Mouse (Mus musculus): Measurements from ENCODE around the gene Ptprz1. TPM values are rescaled to one million over a fixed set of nuclear protein-coding genes. Genes with fewer than 3 reads are reported as not detected.

Ptprz1 gene
- polyA plus RNA-seq, 1 experiment from 2014 or later: 16.0 TPM

DNA sequence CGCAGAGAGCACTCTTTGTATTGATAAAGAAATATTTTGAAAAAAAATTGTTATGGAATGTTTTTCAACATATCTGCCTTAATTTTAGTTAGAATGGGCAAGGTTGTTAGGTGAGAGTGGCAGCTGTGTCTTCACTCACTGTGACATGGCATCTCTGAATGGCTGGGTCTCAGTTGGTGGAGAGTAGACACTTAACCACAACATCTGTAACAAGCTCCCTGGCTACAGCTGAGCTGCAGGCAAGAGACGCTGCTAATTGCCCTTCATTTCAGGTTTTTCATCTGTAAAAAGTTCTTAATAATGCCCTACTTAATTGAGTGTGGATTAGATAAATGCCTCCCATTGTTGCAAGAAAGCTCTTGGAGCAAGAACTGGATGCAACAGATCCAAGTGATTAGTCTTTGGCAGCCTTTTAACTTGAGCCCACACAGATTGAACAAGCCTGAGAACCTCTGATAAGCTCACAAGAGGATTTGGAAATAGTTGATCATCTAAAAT, 57.5 kb downstream of the Ptprz1 start:
- Histone ChIP-seq H3K4me3 (no peak overlapping the region), H3K27ac (no peak overlapping the region), H3K36me3 (no peaks in the 10 kb centered on the region), H3K4me1 (replicated peaks) (0 out of 2 replicates have a peak, but pooled peaks cover 3% of the 10 kb centered on the region), H3K9me3 (no peaks in the 10 kb centered on the region), H3K27me3 (ENCODE audit: insufficient read depth, poor library complexity, severe bottlenecking) (no peaks in the 10 kb centered on the region)
- no peak for DNase-seq (ENCODE audit: low spot score)
- 83% methylated on average over 2 of the region's 2 CpGs for WGBS

DNA sequence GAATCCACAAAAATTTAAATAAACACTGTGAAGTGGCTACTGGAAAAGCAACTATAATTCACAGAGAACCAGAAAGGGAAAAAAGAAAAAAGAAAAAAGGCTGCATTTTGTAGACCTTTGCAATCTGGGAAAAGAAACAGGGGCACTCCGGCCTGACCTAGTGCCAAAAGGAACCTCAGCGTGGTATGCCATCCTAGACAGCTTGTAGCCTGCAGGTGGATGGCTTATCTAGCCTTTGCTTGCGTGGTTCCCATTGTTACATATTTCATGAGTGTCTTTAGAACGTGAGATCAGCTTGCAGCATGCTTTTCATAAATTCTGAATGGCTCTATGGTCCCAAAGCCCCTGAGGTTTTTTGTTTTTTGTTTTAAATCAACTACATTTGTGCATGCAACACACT, 61.8 kb downstream of the Ptprz1 start:
- Histone ChIP-seq H3K4me1 (replicated peaks) (0 out of 2 replicates have a peak, but pooled peaks cover 3% of the 10 kb centered on the region), H3K9me3 (no peaks in the 10 kb centered on the region), H3K36me3 (no peaks in the 10 kb centered on the region), H3K27me3 (ENCODE audit: insufficient read depth, poor library complexity, severe bottlenecking) (no peaks in the 10 kb centered on the region), H3K27ac (no peak overlapping the region), H3K4me3 (no peak overlapping the region)
- no peak for DNase-seq (ENCODE audit: low spot score)
- 83% methylated on average over 4 of the region's 4 CpGs for WGBS

DNA sequence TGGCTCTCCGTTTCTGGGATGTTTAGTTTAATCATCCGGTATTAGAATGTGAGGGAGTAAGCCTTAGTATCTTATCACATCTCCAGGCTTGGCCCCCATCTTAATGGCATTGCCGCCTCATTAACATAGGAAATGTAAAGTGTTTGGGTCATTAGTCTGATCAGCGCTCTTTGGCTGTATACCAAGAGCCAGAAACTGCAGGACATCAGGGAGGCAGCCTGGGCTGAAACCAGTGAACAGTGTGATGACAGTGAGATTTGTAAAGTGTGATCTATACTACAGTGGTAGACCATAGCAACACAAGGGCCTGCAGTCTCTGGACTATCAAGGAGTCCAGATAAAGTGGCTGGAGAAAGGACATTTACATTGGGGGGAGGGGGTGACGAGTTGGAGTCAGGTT, 62.2 kb downstream of the Ptprz1 start:
- DNase-seq (ENCODE audit: low spot score): no peak
- Histone ChIP-seq H3K9me3 (no peaks in the 10 kb centered on the region), H3K4me1 (replicated peaks) (0 out of 2 replicates have a peak, but pooled peaks cover 3% of the 10 kb centered on the region), H3K4me3 (no peak overlapping the region), H3K36me3 (no peaks in the 10 kb centered on the region), H3K27me3 (ENCODE audit: insufficient read depth, poor library complexity, severe bottlenecking) (no peaks in the 10 kb centered on the region), H3K27ac (no peak overlapping the region)
- 80% methylated on average over 5 of the region's 5 CpGs for WGBS

DNA sequence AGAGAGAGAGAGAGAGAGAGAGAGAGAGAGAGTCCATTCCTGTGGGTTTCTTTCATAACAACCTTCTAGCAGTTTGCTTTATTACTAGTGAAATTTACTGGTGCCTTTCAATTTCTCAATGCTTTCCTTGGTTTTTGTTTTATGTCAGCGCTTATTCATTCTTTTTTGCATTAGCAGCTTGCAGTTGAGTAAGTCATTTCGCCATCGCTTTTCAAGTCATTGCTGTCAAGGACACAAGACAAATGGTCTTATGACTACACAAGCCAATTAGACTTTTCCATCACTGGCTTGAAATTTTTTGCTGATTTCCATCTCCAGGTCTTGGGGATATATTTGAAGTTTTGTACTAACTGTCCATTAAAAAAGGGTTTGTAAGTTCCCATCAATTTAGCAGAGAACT, 68.9 kb downstream of the Ptprz1 start:
- H3K27me3 ChIP-seq (ENCODE audit: insufficient read depth, poor library complexity, severe bottlenecking): no peaks in the 10 kb centered on the region

DNA sequence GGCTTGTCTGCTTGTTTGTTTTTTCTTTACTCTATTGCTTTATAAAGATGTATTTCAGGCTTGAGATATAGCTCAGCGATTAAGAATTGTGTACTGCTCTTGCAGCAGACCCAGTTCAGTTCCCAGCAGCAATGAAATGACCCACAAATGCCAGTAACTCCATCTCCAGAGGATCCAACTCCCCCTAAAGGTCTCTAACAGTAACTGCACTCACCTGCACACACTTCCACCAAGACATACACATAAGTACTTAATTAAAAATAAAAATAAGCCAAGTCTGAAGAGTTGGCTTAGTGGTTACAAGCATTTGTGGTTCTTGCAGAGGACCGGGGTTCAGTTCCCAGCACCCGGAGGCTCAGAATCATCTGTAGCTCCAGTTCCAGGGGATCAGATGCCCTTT, 88.1 kb downstream of the Ptprz1 start:
- H3K4me3 ChIP-seq: no peak overlapping the region
- peaks cover 5% of the 10 kb centered on the region for H3K36me3 ChIP-seq
- H3K4me1 ChIP-seq (replicated peaks): no peaks in the 10 kb centered on the region
- no peak overlapping the region for H3K27ac ChIP-seq
- H3K27me3 ChIP-seq (ENCODE audit: insufficient read depth, poor library complexity, severe bottlenecking): peaks cover 8% of the 10 kb centered on the region
- no peaks in the 10 kb centered on the region for H3K9me3 ChIP-seq
- no peak for DNase-seq (ENCODE audit: low spot score)
- WGBS: 90% methylated on average over 3 of the region's 3 CpGs

More for the DNA sequence above, 68.9 kb downstream of the Ptprz1 start:
- Histone ChIP-seq H3K4me3 (no peak overlapping the region), H3K4me1 (replicated peaks) (no peaks in the 10 kb centered on the region), H3K27ac (no peak overlapping the region), H3K9me3 (no peaks in the 10 kb centered on the region), H3K36me3 (no peaks in the 10 kb centered on the region)
- no peak for DNase-seq (ENCODE audit: low spot score)
- 96% methylated on average over 3 of the region's 3 CpGs for WGBS

DNA sequence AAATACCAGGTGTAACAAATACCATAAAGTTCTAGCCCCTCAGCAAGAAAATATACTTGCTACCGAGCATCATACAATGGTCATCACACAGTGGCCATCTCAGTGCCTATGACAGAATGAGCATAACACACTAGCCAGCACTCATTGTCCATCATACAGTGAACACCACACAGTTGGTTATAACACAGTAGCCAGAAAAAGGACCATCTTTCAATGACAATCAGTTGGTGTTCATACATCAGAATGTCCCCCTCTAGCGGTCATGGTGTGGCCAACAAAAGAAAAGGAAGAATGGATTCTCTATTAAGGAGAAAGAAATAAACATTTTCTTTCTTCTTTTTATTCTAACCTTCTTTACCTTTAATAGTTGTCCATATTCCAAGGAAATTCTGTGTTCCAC, 92.8 kb downstream of the Ptprz1 start:
- Histone ChIP-seq H3K27me3 (ENCODE audit: insufficient read depth, poor library complexity, severe bottlenecking) (no peaks in the 10 kb centered on the region), H3K9me3 (no peaks in the 10 kb centered on the region), H3K27ac (no peak overlapping the region), H3K4me3 (no peak overlapping the region), H3K4me1 (replicated peaks) (no peaks in the 10 kb centered on the region), H3K36me3 (peaks cover 5% of the 10 kb centered on the region)
- peak; percentile 20 for DNase-seq (ENCODE audit: low spot score)
- 49% methylated on average over 2 of the region's 2 CpGs for WGBS

DNA sequence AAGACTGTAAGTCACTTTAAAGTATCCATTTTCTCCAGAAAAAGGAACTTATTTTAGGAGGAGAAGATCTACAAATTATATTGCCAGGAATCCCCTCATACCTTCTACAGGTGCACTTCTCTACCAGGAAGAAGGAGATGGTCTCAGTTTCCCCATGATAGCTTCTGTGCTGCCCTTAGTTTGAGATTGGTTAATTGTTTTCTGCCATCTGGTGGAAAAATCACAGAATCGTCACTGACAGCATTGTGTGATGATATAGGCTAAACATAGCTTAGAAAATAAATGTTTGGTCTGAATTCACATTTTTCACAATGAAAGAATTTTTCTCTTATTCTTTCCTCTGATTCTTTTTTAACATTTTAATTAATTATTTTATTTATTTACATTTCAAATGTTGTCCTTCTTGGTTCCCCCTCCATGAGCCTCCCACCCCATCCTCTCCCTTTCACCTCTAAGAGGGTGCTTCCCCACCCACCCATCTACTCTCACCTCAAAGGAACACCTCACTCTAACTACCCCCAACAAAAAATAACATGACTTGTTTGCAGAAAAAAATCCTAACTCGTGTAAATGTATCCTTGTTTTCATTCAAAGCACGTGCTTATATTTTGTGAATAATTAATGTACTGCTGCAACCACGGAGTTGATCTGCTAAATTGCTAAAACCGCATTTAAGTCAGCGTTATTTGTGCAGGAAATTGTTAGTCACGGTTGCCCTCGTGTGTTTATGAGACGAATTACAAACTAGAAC, 108.6 kb downstream of the Ptprz1 start:
- WGBS: 9% methylated on average over 9 of the region's 9 CpGs
- Histone ChIP-seq H3K4me3 (0 out of 2 replicates have a peak overlapping the region, but pooled peaks have one; percentile 9), H3K27me3 (ENCODE audit: insufficient read depth, poor library complexity, severe bottlenecking) (no peaks in the 10 kb centered on the region), H3K27ac (no peak overlapping the region), H3K4me1 (replicated peaks) (peaks cover 7% of the 10 kb centered on the region), H3K9me3 (peaks cover 8% of the 10 kb centered on the region), H3K36me3 (peaks cover 10% of the 10 kb centered on the region)
- DNase-seq (ENCODE audit: low spot score): no peak

DNA sequence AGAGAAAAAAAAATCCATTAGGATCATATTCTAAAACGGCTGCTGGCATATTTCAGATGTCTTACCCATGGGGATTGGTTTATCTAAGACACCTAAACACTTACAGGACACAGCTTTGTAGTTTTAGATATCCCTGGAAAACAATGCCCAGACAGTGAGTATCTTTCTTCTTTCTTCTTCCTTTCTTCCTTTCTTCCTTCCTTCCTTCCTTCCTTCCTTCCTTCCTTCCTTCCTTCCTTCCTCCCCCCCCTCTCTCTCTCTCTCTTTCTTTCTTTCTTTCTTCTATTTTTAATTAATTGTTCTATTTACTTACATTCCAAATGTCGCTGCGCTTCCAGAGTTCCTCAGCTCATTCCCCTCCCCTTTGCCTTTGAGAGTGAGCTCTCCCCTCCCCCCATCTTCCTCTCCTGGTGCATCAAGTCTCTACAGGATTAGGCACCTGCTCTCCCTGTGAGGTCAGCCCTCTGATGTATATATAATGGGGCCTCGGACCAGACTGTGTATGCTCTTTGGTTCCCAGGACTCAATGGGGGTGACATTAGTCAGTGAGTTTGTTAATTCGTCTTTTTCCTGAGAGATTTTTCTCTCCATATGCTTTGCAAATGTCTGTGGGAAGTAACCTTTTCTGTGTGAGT, 109.3 kb downstream of the Ptprz1 start:
- H3K9me3 ChIP-seq: peaks cover 8% of the 10 kb centered on the region
- peaks cover 10% of the 10 kb centered on the region for H3K36me3 ChIP-seq
- no peaks in the 10 kb centered on the region for H3K27me3 ChIP-seq (ENCODE audit: insufficient read depth, poor library complexity, severe bottlenecking)
- no peak overlapping the region for H3K27ac ChIP-seq
- WGBS: 9% methylated on average over 5 of the region's 5 CpGs
- 0 out of 2 replicates have a peak overlapping the region, but pooled peaks have one; percentile 9 for H3K4me3 ChIP-seq
- DNase-seq (ENCODE audit: low spot score): no peak
- H3K4me1 ChIP-seq (replicated peaks): peaks cover 7% of the 10 kb centered on the region

DNA sequence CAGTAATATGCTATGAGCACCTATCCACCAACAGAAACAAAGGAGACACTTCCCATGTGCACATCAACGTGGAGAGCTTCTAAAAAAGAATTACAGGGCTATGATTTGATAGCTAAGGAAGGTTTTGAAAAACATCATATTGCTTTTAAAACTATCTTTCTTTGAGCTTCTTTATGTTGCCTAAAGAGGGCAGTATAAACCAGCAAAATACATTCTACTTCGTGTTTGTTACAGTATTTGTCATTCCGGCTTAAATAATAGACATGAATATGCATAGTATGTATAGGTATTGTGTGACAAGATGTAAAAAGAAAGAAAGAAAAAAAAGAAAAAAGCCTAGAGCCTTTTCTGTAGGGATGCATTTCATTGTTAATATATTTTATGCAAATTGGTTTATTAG, 127.8 kb downstream of the Ptprz1 start:
- Histone ChIP-seq H3K27ac (no peak overlapping the region), H3K9me3 (no peaks in the 10 kb centered on the region), H3K4me3 (no peak overlapping the region), H3K4me1 (replicated peaks) (no peaks in the 10 kb centered on the region), H3K36me3 (peaks cover 13% of the 10 kb centered on the region), H3K27me3 (ENCODE audit: insufficient read depth, poor library complexity, severe bottlenecking) (no peaks in the 10 kb centered on the region)
- WGBS: 32% methylated on average over 3 of the region's 3 CpGs
- DNase-seq (ENCODE audit: low spot score): no peak

DNA sequence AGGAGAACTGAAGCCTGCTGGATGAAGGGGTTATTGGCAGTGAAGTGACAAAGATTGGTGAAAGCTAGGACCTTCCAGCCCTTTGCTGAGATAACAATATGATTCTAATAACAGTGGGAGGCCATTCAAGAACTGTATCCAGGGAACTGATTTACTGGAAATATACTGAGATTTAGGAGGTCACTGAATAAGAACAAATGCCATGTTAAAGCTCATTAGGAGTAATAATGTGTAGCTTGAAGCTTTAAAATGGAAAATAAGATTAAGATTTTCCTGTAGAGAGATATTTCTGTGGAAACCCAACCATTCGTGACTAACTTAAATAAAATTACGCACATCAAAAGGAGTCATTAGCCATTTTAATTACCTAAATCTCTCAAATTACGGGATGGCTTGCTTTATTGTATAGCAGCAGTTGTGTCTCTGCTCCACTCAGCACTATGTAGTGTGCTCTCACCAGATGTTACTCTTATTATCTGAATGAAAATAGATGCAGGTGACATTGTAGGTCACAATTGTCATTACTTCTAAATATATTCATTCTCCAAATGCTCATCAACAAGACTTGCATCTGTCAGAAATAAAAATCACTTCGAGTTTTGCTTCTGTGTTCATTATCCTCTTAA, 139.8 kb downstream of the Ptprz1 start:
- DNase-seq (ENCODE audit: low spot score): no peak
- Histone ChIP-seq H3K27ac (no peak overlapping the region), H3K27me3 (ENCODE audit: insufficient read depth, poor library complexity, severe bottlenecking) (no peaks in the 10 kb centered on the region), H3K9me3 (no peaks in the 10 kb centered on the region), H3K36me3 (0 out of 2 replicates have a peak, but pooled peaks cover 3% of the 10 kb centered on the region), H3K4me3 (no peak overlapping the region), H3K4me1 (replicated peaks) (no peaks in the 10 kb centered on the region)
- 85% methylated on average over 4 of the region's 4 CpGs for WGBS

DNA sequence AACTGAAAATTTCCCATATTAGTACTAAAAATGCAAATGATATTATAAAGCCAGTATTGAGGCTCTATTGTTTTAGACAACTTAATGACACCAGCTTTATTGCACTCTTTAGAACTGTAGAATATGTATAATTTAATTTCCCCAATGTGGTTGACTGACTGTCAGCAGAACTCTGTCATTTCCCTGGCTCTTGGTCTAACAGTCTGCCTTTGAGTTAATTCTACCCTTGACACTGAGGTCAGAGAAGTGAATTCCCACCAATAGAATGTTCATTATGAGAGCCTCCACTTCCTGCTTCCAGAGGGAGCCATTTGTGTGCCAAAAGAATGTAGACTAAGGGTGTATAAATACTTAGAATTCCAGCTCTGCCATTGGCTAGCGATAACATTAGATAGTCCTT, 152.9 kb downstream of the Ptprz1 start:
- Histone ChIP-seq H3K27me3 (ENCODE audit: insufficient read depth, poor library complexity, severe bottlenecking) (no peaks in the 10 kb centered on the region), H3K9me3 (no peaks in the 10 kb centered on the region), H3K36me3 (peaks cover 7% of the 10 kb centered on the region; the same call in 1 of the 2 replicates), H3K27ac (no peak overlapping the region), H3K4me3 (no peak overlapping the region), H3K4me1 (replicated peaks) (no peaks in the 10 kb centered on the region)
- 78% methylated on average over 1 of the region's 1 CpGs for WGBS
- DNase-seq (ENCODE audit: low spot score): no peak

DNA sequence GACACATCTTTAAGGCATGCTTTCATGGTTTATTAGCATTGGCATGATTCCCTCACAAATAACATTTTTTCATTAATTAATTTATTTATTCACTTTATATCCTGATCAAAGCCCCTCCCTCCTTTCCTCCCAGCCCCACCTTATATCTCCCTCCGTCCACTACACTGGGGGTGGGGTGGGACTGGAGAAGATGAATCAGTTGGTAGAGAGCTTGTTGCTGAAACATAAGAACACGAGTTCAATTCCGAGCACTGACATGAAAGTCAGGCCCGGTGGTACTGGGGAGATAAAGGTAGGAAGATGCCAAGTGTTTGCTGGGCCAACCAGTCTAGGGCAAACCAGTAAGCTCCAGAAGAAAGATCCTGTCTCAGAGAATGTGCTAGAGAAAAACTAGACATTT, 173.5 kb downstream of the Ptprz1 start:
- Histone ChIP-seq H3K27me3 (ENCODE audit: insufficient read depth, poor library complexity, severe bottlenecking) (no peaks in the 10 kb centered on the region), H3K4me1 (replicated peaks) (no peaks in the 10 kb centered on the region), H3K36me3 (peaks cover 26% of the 10 kb centered on the region), H3K9me3 (peaks cover 4% of the 10 kb centered on the region; the same call in 1 of the 2 replicates), H3K27ac (no peak overlapping the region), H3K4me3 (no peak overlapping the region)
- no peak for DNase-seq (ENCODE audit: low spot score)
- 94% methylated on average over 4 of the region's 4 CpGs for WGBS

DNA sequence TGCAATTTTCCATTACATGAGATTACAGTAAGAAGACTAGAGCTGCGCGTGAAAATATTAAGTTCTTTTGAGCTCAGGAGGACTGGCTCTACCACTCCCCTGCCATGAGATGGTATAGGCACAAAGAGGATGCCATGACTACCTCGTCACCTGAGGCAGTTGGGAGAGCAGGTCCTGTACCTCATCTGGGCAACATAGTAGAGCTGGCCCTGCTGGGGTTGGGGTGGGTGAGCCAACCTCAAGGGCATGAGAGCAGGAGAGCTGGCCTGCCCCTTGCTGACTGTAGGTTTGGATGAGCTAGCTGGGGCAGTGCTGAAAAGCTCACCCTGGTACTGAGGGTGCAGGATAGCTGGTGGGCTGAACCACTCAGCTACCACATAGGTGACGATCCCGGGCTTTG, 180.4 kb downstream of the Ptprz1 start:
- 89% methylated on average over 5 of the region's 5 CpGs for WGBS
- no peaks in the 10 kb centered on the region for H3K27me3 ChIP-seq (ENCODE audit: insufficient read depth, poor library complexity, severe bottlenecking)
- DNase-seq (ENCODE audit: low spot score): no peak
- no peaks in the 10 kb centered on the region for H3K4me1 ChIP-seq (replicated peaks)
- H3K36me3 ChIP-seq: peaks cover 14% of the 10 kb centered on the region
- peaks cover 4% of the 10 kb centered on the region; the same call in 1 of the 2 replicates for H3K9me3 ChIP-seq
- H3K27ac ChIP-seq: no peak overlapping the region
- no peak overlapping the region for H3K4me3 ChIP-seq

All from hindbrain, embryonic 10.5 days (tissue).